In genomic region chr8:84197141-84197921, GRCm38 (mm10) we compare ENCODE assay signal across 8 mouse cellular contexts. TPM values are rescaled to one million over a fixed set of nuclear protein-coding genes. Genes with fewer than 3 reads are reported as not detected.
DNase-seq lines count a peak whose midpoint lies in the region; ATAC-seq and TF ChIP-seq lines count a peak whose summit lies in the region.

No protein-coding gene starts in this region.

- peak overlapping the region; percentile 68 for H3K4me2 ChIP-seq in hindbrain, embryonic 13.5 days

- H3K4me3 ChIP-seq in ES-E14 (ENCODE audit: insufficient read depth in 1 of 2, low read depth in 1 of 2, low read length in 2 of 2, poor library complexity in 1 of 2, severe bottlenecking in 1 of 2) (peak overlapping the region; percentile 66 to 68), macrophage (ENCODE audit: inconsistent target) (peak overlapping the region; percentile 45)
- peak overlapping the region; percentile 46 for H3K4me3 ChIP-seq in hindbrain, embryonic 13.5 days

- ATAC-seq in hindbrain, embryonic 13.5 days (ENCODE audit: low FRiP score), result no peak

- H3K4me1 ChIP-seq in ES-E14 (ENCODE audit: control insufficient read depth in 2 of 2, insufficient read depth in 2 of 2, low read length in 2 of 2, poor library complexity in 1 of 2), result peaks cover 7 to 30% of the 10 kb centered on the region in 2 experiments; a peak in 3 of 4 replicates
- peaks cover 57% of the 10 kb centered on the region for H3K4me1 ChIP-seq in hindbrain, embryonic 13.5 days (replicated peaks)

- peak overlapping the region; percentile 83 for H3K9ac ChIP-seq in ES-E14 (ENCODE audit: insufficient read depth, low read depth, low read length, poor library complexity, severe bottlenecking)
- H3K9ac ChIP-seq in hindbrain, embryonic 13.5 days, result peak overlapping the region; percentile 65

- DNase-seq in ES-E14 (ENCODE audit: low read depth, low spot score), result no peak
- peak; percentile 70 for DNase-seq in brain, adult 2 months (ENCODE audit: low read depth, low spot score)
- DNase-seq in frontal cortex, postnatal 36 days (ENCODE audit: low spot score in 2 of 2), result peak; percentile 74 to 75
- peak; percentile 41 to 70 for DNase-seq in left cerebral cortex, adult 8-10 months (ENCODE audit: low spot score in 2 of 2)
- DNase-seq in retina, postnatal 1 day, result peak; percentile 92
- DNase-seq in urinary bladder, postnatal 25 days (ENCODE audit: low spot score), result peak; percentile 73

- WGBS in hindbrain, embryonic 13.5 days, result 3% methylated on average over 43 of the region's 43 CpGs
- WGBS in macrophage (ENCODE audit: missing documents), result 12% methylated on average over 41 of the region's 43 CpGs

- H3K27me3 ChIP-seq in hindbrain, embryonic 13.5 days, result peaks cover 38% of the 10 kb centered on the region

- peak overlapping the region; percentile 95 for H3K27ac ChIP-seq in ES-E14 (ENCODE audit: insufficient read depth, low read depth, low read length, poor library complexity, severe bottlenecking)
- H3K27ac ChIP-seq in hindbrain, embryonic 13.5 days, result peak overlapping the region; percentile 89
- peak overlapping the region; percentile 86 for H3K27ac ChIP-seq in macrophage

- H3K36me3 ChIP-seq in ES-E14 (ENCODE audit: control insufficient read depth, insufficient read depth, low read length, poor library complexity, severe bottlenecking) (no peaks in the 10 kb centered on the region; the same call in 1 of the 2 replicates), macrophage (ENCODE audit: inconsistent target) (no peaks in the 10 kb centered on the region)
- no peaks in the 10 kb centered on the region for H3K36me3 ChIP-seq in hindbrain, embryonic 13.5 days

- H3K79me2 ChIP-seq in macrophage (ENCODE audit: inconsistent target), result peaks cover 16% of the 10 kb centered on the region

- in situ Hi-C loops in ES-E14 (cut with MboI; ENCODE audit: low sequenced_read_pairs in 2 of 2, unreplicated experiment in 2 of 2), result no loop called here

- no peaks in the 10 kb centered on the region for H3K9me3 ChIP-seq in ES-E14 (ENCODE audit: control insufficient read depth, insufficient read depth, low read depth, low read length)
- no peaks in the 10 kb centered on the region for H3K9me3 ChIP-seq in hindbrain, embryonic 13.5 days

TF ChIP-seq in ES-E14, 5 proteins besides CTCF, POLR2A, EP300 and RAD21:
- no peak for TF ChIP-seq ZNF384 (IDR thresholded peaks at IDR 0.05; ENCODE audit: low read depth, low read length)
- TF ChIP-seq CHD2 (IDR thresholded peaks at IDR 0.05; ENCODE audit: low read depth, low read length), result no peak
- no peak for TF ChIP-seq HCFC1 (IDR thresholded peaks at IDR 0.05; ENCODE audit: borderline replicate concordance, insufficient read depth, low read length)
- no peak for TF ChIP-seq MAFK (IDR thresholded peaks at IDR 0.05; ENCODE audit: insufficient read depth, low read depth, low read length)
- TF ChIP-seq ZC3H11A (IDR thresholded peaks at IDR 0.05; ENCODE audit: borderline replicate concordance, low read depth, low read length), result no peak

RNA-seq across cellular contexts. Expression of gene Nanos3, which starts 12.3 kb away (rescaled TPM):
- 7.0 and 9.9 TPM in 2 replicates for total RNA-seq in ES-E14 (2012; rRNA removed)
- 10.3 and 10.9 TPM in 2 replicates for polyA plus RNA-seq in hindbrain, embryonic 13.5 days (2015; fragmentation: Nextera tagmentation; extraction: Ambion mirVana)
- total RNA-seq in left cerebral cortex, adult 8-10 months (2022), result 1 to 10 TPM; 2.8 to 3.8 (median 3.2) TPM
- total RNA-seq in macrophage (2018; cell fraction: chromatin; rRNA removed), result not detected
- total RNA-seq in macrophage (2018; cell fraction: cytosol; rRNA removed), result not detected
- not detected for total RNA-seq in macrophage (2018; cell fraction: nucleus; rRNA removed)
- not detected in 3 replicates for polyA plus RNA-seq in macrophage (2018)

RNA-seq across cellular contexts. Expression of gene Zswim4, which starts 39.5 kb away (rescaled TPM):
- total RNA-seq in ES-E14 (2012; rRNA removed), result 22.1 and 24.6 TPM in 2 replicates
- 38.5 and 39.1 TPM in 2 replicates for polyA plus RNA-seq in hindbrain, embryonic 13.5 days (2015; fragmentation: Nextera tagmentation; extraction: Ambion mirVana)
- total RNA-seq in left cerebral cortex, adult 8-10 months (2022), result 10 to 100 TPM; 12.9 to 13.8 (median 13.3) TPM
- 100 to 1,000 TPM in 10 of 26 experiments, 10 to 100 TPM in 16; 14.9 to 367 (median 57.3) TPM for total RNA-seq in macrophage (2018; cell fraction: chromatin; rRNA removed)
- 100 to 1,000 TPM in 3 of 26 experiments, 10 to 100 TPM in 15, 1 to 10 TPM in 8; 8.4 to 139 (median 12.8) TPM for total RNA-seq in macrophage (2018; cell fraction: cytosol; rRNA removed)
- 100 to 1,000 TPM in 9 of 26 experiments, 10 to 100 TPM in 17; 10.4 to 250 (median 62.3) TPM for total RNA-seq in macrophage (2018; cell fraction: nucleus; rRNA removed)
- polyA plus RNA-seq in macrophage (2018), result 5.1 to 8.7 TPM (median 7.9 TPM) in 3 replicates

RNA-seq across cellular contexts. Expression of gene 4930432K21Rik, which starts 49.5 kb away (rescaled TPM):
- total RNA-seq in ES-E14 (2012; rRNA removed), result 4.9 TPM in 2 replicates
- 1.9 and 2.9 TPM in 2 replicates for polyA plus RNA-seq in hindbrain, embryonic 13.5 days (2015; fragmentation: Nextera tagmentation; extraction: Ambion mirVana)
- 1 to 10 TPM; 2.8 to 3.2 (median 3.1) TPM for total RNA-seq in left cerebral cortex, adult 8-10 months (2022)
- 1 to 10 TPM in 1 of 26 experiments, under 1 TPM in 11, not detected in 14; 0.33 to 1.3 (median 0.48) TPM for total RNA-seq in macrophage (2018; cell fraction: chromatin; rRNA removed)
- total RNA-seq in macrophage (2018; cell fraction: cytosol; rRNA removed), result under 1 TPM in 23 of 26 experiments, not detected in 3; 0.03 to 0.29 (median 0.12) TPM
- under 1 TPM in 8 of 26 experiments, not detected in 18; 0.18 to 0.61 (median 0.39) TPM for total RNA-seq in macrophage (2018; cell fraction: nucleus; rRNA removed)
- 0.41 to 0.82 TPM (median 0.47 TPM) in 3 replicates for polyA plus RNA-seq in macrophage (2018)

RNA-seq across cellular contexts. Expression of gene Cc2d1a, which starts 49.6 kb away (rescaled TPM):
- total RNA-seq in ES-E14 (2012; rRNA removed), result 17.7 and 18.9 TPM in 2 replicates
- polyA plus RNA-seq in hindbrain, embryonic 13.5 days (2015; fragmentation: Nextera tagmentation; extraction: Ambion mirVana), result 24.4 and 26.5 TPM in 2 replicates
- 10 to 100 TPM; 44.3 to 52.9 (median 47.4) TPM for total RNA-seq in left cerebral cortex, adult 8-10 months (2022)
- 10 to 100 TPM in 23 of 26 experiments, 1 to 10 TPM in 3; 7.9 to 63.0 (median 37.4) TPM for total RNA-seq in macrophage (2018; cell fraction: chromatin; rRNA removed)
- total RNA-seq in macrophage (2018; cell fraction: cytosol; rRNA removed), result 10 to 100 TPM; 14.7 to 29.5 (median 23.4) TPM
- total RNA-seq in macrophage (2018; cell fraction: nucleus; rRNA removed), result 10 to 100 TPM in 25 of 26 experiments, 1 to 10 TPM in 1; 8.4 to 33.9 (median 20.7) TPM
- 21.7 to 24.3 TPM (median 22.4 TPM) in 3 replicates for polyA plus RNA-seq in macrophage (2018)

RNA-seq across cellular contexts. Expression of gene D8Ertd738e, which starts 52.2 kb away (rescaled TPM):
- total RNA-seq in ES-E14 (2012; rRNA removed), result 148 and 181 TPM in 2 replicates
- 263 and 280 TPM in 2 replicates for polyA plus RNA-seq in hindbrain, embryonic 13.5 days (2015; fragmentation: Nextera tagmentation; extraction: Ambion mirVana)
- total RNA-seq in left cerebral cortex, adult 8-10 months (2022), result 100 to 1,000 TPM in 2 of 4 experiments, 10 to 100 TPM in 2; 97.1 to 133 (median 108) TPM
- total RNA-seq in macrophage (2018; cell fraction: chromatin; rRNA removed), result 10 to 100 TPM in 24 of 26 experiments, 1 to 10 TPM in 2; 5.9 to 54.7 (median 20.9) TPM
- total RNA-seq in macrophage (2018; cell fraction: cytosol; rRNA removed), result 100 to 1,000 TPM; 149 to 210 (median 177) TPM
- 10 to 100 TPM; 15.7 to 76.5 (median 48.7) TPM for total RNA-seq in macrophage (2018; cell fraction: nucleus; rRNA removed)
- polyA plus RNA-seq in macrophage (2018), result 203 to 260 TPM (median 230 TPM) in 3 replicates
